Mouse (Mus musculus) Patski (cell line): ENCODE data around the gene Ndufs8. TPM values are rescaled to one million over a fixed set of nuclear protein-coding genes. Genes with fewer than 3 reads are reported as not detected.

Experiments used
- ATAC-seq: fragments of 100-300 bp; one replicate; pipeline ENCODE4 v1.8.0; 2021
- CTCF ChIA-PET: fragments of 350-600 bp; sonication (Branson Sonifier 250); formaldehyde crosslinking; loops from one replicate; lab custom pipeline; 2022; ENCODE audit warnings: inconsistent platforms; lab: Charles Lee
- POLR2A ChIA-PET: fragments of 350-600 bp; sonication (Branson Sonifier 250); formaldehyde crosslinking; loops from one replicate; lab custom pipeline; 2022; ENCODE audit warnings: antibody characterized with exemption, inconsistent platforms; lab: Charles Lee
- DNase-seq: peaks from one replicate; pipeline ENCODE4 v3.0.0-alpha.2; 2011; ENCODE audit warnings: low read depth, low spot score
- H3K27me3 ChIP-seq: fragments of 371-371 bp; one replicate; pipeline ENCODE4 v1.5.1; 2021
- CTCF ChIP-seq: fragments of 100-300 bp; IDR thresholded peaks from one replicate; pipeline ENCODE4 v1.5.1; 2021
- in situ Hi-C: fragments of 300-500 bp; cut with MboI; formaldehyde crosslinking; loops from 3 replicates; pipeline ENCODE4 v1.11.1; 2018; ENCODE audit warnings: low pct_unique_long_range_greater_than_20kb, mixed read lengths
- polyA plus RNA-seq: library from polyadenylated mRNA; unstranded; gene quantifications from one replicate; pipeline ENCODE4 v1.2.3, GENCODE M21; 2021

Gene Ndufs8
- polyA plus RNA-seq, 1 experiment from 2014 or later, result 232 TPM

DNA sequence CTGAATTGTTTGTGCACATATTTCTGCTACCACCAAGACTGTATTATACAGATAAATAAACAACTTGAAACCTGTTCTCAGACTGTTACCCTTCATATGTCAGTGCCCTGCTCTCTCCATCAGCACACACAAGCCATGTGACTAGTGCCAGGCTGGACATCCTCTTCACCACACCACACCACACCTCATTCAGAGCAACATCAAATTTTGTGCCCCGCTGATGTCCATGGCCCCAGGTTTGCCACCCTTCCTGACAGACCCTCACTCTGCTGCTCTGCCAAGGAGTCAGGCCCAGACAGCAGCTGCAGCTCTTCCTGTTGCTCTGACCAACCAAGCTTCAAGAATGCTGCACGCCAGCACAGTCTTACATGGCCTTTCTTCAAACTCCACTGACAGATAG is 18.3 kb downstream of the Ndufs8 start:
- ATAC-seq, result no peak
- CTCF ChIA-PET, result interaction anchor here (0.9 kb wide), 2 partner anchors 12 to 26 kb away, joined by 3 read pairs; no protein-coding TSS in a partner anchor
- POLR2A ChIA-PET, result interaction anchor here (1.6 kb wide), 1 partner anchor 13 kb away, joined by 3 read pairs; no protein-coding TSS in a partner anchor
- no peaks in the 10 kb centered on the region for H3K27me3 ChIP-seq
- TF ChIP-seq CTCF, result no peak
- in situ Hi-C loops, result no loop called here
- DNase-seq, result no peak

DNA sequence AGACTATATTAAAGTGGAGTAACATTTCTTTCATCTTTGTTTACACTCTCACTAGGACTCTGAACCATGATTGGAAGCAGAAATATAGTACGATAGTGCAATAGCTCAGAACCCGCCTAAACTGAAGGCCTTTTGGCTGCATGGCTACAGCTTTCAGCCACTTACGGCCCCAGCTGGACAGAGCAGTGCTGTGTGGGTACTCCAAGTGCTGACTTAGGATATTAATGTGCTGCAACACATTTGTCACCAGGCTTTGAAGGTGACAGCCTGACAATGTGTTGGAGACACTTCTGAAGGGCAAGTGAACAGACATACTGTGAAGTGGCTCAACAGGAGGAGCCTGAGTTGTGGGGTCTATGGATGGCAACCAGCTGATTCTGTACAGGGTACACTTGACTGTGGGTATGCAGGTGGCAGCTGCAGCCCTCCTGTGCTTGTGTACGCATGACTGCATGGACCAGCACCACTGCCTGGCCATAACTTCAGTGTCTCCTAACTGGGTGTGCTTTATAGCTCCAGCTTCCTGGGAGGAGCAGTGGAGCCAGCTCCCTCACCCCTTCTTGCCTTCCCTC is 18.9 kb downstream of the Ndufs8 start:
- no peaks in the 10 kb centered on the region for H3K27me3 ChIP-seq
- DNase-seq, result no peak
- ChIA-PET CTCF (no interaction called here), POLR2A (interaction anchor here (1.6 kb wide), 1 partner anchor 14 kb away, joined by 3 read pairs; no protein-coding TSS in a partner anchor)
- ATAC-seq, result no peak
- in situ Hi-C loops, result no loop called here
- TF ChIP-seq CTCF, result no peak

DNA sequence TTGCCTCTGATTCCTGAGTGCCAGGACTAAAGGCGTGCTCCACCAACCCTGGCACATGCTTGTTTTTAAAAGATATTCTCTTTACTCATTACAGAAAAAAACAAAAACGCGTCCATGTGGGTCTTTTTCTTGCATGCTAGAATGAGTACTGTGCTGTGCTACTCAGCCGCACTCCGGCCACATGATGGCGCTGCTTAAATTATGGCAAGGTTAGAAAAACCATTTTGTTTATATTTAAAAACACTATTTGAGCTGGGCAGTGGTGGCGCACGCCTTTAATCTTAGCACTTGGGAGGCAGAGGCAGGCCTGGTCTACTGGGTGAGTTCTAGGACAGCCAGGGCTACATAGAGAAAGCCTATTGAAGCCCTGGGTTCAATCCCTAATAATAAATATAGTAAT is 22.4 kb downstream of the Ndufs8 start:
- no peak for TF ChIP-seq CTCF
- CTCF ChIA-PET, result interaction anchor here (1.1 to 1.6 kb wide), 4 partner anchors 15 to 104 kb away, joined by 3 to 6 read pairs (median 3); no protein-coding TSS in a partner anchor

DNA sequence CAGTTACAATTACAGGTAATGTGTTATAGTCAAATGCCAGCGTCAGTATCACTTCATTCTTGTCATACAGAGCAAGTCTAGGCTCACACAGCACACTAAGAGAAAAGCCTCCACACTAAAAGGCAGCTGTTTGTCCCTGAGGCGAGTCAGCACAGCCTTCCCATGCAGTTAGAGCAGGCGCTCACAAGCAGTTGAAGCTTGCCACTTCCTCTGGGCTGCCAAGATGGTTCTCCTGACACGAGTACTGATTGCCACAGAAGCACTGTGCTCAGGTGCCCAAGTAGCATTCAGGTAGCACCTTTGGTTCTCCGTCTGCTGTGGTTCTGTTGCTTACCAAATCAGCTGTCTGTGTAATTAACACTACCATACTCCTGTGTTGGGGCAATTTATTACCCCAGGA is 23.5 kb downstream of the Ndufs8 start:
- H3K27me3 ChIP-seq, result no peaks in the 10 kb centered on the region
- ChIA-PET CTCF (interaction anchor here (0.8 to 1.1 kb wide), 3 partner anchors 19 to 39 kb away, joined by 3 read pairs; no protein-coding TSS in a partner anchor), POLR2A (no interaction called here)
- TF ChIP-seq CTCF, result no peak
- ATAC-seq (no peak), DNase-seq (no peak)
- in situ Hi-C loops, result no loop called here

More for the DNA sequence above, 22.4 kb downstream of the Ndufs8 start:
- DNase-seq (no peak), ATAC-seq (no peak)
- no peaks in the 10 kb centered on the region for H3K27me3 ChIP-seq
- in situ Hi-C loops, result no loop called here
- POLR2A ChIA-PET, result interaction anchor here (0.7 to 1.1 kb wide), 3 partner anchors 14 to 279 kb away, joined by 3 to 8 read pairs (median 3); no protein-coding TSS in a partner anchor

DNA sequence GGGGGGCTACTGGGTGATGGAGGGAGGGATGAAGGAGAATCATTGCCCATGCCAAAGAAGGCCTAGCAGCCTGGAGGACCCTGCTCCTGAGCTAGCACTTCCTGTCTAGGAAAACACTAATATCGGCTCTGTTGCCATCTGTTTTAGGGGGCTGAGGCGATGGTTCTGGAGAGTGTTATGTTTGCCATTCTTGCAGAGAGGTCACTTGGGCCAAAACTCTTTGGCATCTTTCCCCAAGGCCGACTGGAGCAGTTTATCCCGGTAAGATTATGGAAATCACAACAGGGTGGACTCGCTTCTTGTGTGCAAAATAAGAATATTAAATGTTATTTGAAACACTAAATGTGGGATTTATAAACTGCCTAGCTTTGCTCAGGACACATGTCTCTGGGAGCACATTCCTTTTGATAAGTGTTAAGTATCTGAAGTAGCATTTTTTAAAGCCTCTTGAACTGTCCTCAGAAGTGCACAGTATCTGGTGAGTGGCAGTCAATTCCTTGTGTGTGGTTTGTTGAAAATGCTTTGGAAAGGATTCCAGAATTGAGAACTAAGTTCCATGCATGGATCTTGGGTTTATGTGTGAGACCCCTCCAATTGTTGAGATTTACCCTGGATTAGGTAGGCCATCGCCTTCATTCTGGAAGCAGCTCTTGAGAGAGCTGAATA is 28.1 kb downstream of the Ndufs8 start:
- no peaks in the 10 kb centered on the region for H3K27me3 ChIP-seq
- in situ Hi-C loops, result no loop called here

DNA sequence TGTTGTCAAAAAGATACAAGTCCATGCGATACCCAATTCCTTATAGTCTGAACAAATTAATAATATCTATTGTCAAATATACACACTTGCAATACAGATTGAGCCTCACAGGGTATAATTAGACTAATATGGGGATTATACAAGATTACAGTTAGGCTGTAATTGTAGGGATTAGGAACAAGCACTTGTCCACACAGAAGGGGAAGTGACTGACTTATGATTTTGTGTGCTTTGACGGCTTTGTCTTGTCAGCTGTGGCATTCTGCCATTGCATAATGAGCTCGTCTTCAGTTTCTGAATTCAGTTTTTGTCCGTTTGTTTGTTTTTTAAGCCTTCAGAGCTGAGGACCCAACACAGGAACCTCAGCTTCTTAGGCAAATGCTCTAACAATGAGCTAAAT is 30.4 kb downstream of the Ndufs8 start:
- ATAC-seq (no peak), DNase-seq (no peak)
- H3K27me3 ChIP-seq, result no peaks in the 10 kb centered on the region
- ChIA-PET CTCF (interaction anchor here (1.0 to 1.8 kb wide), 2 partner anchors 10 to 13 kb away, joined by 3 to 4 read pairs; no protein-coding TSS in a partner anchor), POLR2A (interaction anchor here (1.0 to 1.9 kb wide), 3 partner anchors 9 to 83 kb away, joined by 3 to 4 read pairs (median 3); no protein-coding TSS in a partner anchor)
- in situ Hi-C loops, result no loop called here
- TF ChIP-seq CTCF, result no peak

More for the DNA sequence above, 28.1 kb downstream of the Ndufs8 start:
- ChIA-PET CTCF (interaction anchor here (0.9 kb wide), 1 partner anchor 11 kb away, joined by 3 read pairs; no protein-coding TSS in a partner anchor), POLR2A (interaction anchor here (0.6 to 0.8 kb wide), 3 partner anchors 12 to 63 kb away, joined by 3 to 5 read pairs (median 4); no protein-coding TSS in a partner anchor)
- no peak for DNase-seq
- ATAC-seq, result no peak
- TF ChIP-seq CTCF, result no peak

DNA sequence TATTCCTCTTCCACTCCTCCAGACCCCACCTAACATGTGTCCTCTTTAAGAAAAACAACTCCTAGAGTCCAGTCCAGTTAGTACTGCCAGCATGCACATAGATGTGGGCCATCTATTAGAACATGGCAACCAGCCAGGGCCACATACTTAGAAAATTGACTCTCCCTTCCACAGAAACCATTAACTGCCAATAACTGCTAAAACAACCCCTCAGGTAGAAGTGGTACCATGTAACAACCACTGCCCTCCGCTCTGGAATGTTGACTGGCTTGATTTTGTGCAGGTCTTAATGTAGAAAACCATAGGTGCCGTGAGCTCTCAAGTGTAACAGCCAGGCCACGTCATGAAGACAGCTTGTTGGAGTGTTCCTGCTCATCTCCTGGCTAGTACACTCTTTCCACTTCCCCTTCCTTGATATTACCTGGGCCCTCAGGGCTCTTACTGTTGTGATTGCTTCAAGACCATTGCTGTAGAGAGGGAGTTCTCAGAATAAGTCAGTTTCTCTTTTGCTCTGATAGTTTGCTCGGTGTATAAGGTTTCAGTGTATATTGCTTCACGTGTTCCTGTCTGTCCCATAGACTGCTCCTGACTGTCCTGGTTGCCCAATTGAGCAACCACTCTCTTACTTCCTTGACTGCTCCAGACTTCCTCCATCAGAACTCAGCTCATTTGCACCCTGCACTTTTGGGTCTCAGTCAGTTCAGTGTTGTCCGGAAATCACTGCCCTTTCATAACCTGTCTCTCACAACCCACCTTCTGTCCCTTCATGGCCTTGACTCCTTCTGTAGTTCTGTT is 32.3 kb downstream of the Ndufs8 start:
- ATAC-seq (no peak), DNase-seq (no peak)
- no peak for TF ChIP-seq CTCF
- CTCF ChIA-PET, result interaction anchor here (1.8 to 2.3 kb wide), 2 partner anchors 10 to 11 kb away, joined by 4 to 7 read pairs; no protein-coding TSS in a partner anchor
- in situ Hi-C loops, result no loop called here
- no peaks in the 10 kb centered on the region for H3K27me3 ChIP-seq
- POLR2A ChIA-PET, result interaction anchor here (1.9 kb wide), 1 partner anchor 11 kb away, joined by 4 read pairs; no protein-coding TSS in a partner anchor

DNA sequence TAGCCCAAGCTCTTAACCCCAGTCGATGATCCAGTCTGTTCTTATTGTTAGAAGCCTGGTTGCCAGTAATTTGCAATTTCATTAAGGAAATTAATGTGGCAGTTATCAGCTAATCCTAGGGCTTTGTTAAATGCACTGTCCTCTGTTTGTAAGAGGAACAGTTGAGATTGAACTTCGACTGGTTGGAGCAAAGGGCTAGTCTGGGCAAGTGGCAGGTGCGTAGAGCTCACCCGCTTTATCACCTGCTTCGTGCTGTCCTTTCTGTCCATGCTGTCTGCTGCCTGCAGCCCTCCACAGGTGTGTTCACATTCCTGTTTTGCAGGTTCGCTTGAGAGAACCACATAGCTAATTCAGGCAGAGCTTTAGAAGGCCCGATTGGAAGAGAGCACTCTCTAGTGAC is 37.5 kb downstream of the Ndufs8 start:
- in situ Hi-C loops, result no loop called here
- CTCF ChIA-PET, result interaction anchor here (0.6 to 2.1 kb wide), 6 partner anchors 10 to 128 kb away, joined by 3 to 10 read pairs (median 3); partner anchors contain the start of gene Doc2g
- POLR2A ChIA-PET, result no interaction called here
- no peak for ATAC-seq
- H3K27me3 ChIP-seq, result no peaks in the 10 kb centered on the region
- DNase-seq, result no peak
- no peak for TF ChIP-seq CTCF

DNA sequence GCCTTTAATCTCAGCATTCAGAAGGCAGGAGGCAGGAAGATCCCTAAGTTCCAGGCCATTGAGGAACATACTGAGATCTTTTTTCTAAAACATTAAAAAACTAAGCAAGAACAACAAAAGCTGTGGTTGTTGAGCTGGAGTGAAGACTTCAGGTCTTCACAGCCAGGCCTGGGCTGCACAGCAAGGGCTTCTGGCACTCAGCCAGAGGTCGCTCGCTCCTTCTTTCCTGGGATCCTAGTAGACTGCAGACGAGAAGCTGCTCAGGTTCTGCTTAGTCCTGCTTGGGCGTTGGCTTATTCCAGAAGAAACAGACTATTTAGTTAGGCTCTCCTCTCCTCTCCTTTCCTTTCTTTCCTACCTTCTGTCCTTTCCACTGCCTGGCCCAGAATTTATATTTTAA is 40.2 kb downstream of the Ndufs8 start:
- DNase-seq, result no peak
- ChIA-PET CTCF (interaction anchor here (1.3 kb wide), 2 partner anchors 10 to 14 kb away, joined by 4 read pairs; no protein-coding TSS in a partner anchor), POLR2A (no interaction called here)
- in situ Hi-C loops, result no loop called here
- no peaks in the 10 kb centered on the region for H3K27me3 ChIP-seq
- ATAC-seq, result no peak
- TF ChIP-seq CTCF, result no peak

DNA sequence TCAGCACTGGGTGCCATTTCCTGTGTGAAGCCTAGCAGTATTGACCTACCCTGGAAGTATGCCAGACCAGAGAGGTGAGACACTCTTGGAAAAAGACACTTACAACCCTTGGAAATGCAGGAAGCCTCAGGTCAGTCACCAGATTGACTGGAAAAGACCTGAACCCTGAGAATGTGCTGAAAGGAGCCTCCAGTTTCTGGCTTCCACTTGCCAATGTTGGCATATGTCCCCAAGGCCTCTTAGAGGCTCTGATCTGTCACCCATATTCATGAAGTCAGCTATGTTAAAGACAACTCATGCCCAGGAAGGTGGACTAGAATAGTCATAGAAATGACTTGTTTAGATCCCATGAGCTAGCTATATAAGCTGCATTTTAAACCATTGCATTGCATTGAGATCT is 41.1 kb downstream of the Ndufs8 start:
- in situ Hi-C loops, result no loop called here
- no peaks in the 10 kb centered on the region for H3K27me3 ChIP-seq
- POLR2A ChIA-PET, result no interaction called here
- TF ChIP-seq CTCF, result no peak
- DNase-seq (no peak), ATAC-seq (no peak)
- CTCF ChIA-PET, result no interaction called here
